Mouse (Mus musculus) fibroblast of lung, adult 2 months (primary cell): Measurements from ENCODE around the gene Rhd.

Experiments used
- DNase-seq: peaks from one replicate; pipeline ENCODE4 v3.0.0-alpha.2; 2011; ENCODE audit warnings: low read depth

Rhd gene

GRCm38 (mm10) chr4:134937240-134938176, 73.2 kb downstream of the Rhd start:
- DNase-seq = no peak

DNA sequence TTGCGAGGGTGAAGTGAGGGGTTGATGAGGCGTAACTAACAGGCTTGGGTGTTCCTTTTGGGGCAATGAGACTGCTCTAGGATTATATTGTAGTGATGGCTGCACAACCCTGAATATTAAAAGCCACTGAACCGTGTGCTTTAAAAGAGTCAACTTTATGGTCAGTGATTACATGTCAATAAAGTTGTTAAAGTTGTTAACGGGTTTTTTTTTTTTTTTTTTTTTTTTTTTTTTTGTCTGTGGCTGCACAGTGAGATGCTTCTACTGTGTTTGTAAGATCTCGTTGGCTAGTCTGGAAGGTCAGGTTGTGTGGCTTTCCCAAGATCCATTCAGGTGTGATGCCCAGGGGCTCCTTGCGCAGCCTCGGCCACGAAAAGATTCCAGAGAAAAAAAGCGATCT, 75.6 kb downstream of the Rhd start:
- no peak for DNase-seq

- DNase-seq = no peak
Observed at GRCm38 (mm10) chr4:134943758-134944538, 79.6 kb downstream of the Rhd start.
